Mouse (Mus musculus): Measurements from ENCODE around the gene Upf3b. TPM values are rescaled to one million over a fixed set of nuclear protein-coding genes. Genes with fewer than 3 reads are reported as not detected.

The Upf3b gene
- polyA plus RNA-seq, 1 experiment from 2014 or later, result 9.2 TPM

DNA sequence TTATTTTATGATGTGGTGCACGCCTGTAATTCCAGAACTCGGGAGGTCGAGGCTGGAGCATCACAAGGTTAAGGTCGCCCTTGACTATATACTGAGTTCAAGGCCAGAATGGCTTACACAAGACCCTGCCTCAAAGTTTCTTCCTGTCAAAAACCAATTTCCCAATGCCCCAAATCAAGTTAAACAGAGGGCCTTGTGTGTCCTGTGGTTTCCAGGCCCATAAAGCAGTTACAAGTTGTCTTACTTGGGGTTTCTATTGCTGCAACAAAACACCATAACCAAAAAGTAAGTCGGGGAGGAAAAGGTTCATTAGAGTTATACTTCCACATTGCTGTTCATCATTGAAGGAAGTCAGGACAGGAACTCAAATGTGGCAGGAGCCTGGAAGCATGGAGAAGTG is 41.4 kb downstream of the Upf3b start:
- Histone ChIP-seq H3K27me3 (ENCODE audit: control insufficient read depth, insufficient read depth, low read length) (no peaks in the 10 kb centered on the region), H3K9me3 (ENCODE audit: control insufficient read depth, low read length) (no peaks in the 10 kb centered on the region), H3K4me2 (replicated peaks; ENCODE audit: low read depth) (no peak overlapping the region), H3K9ac (ENCODE audit: low read length) (no peak overlapping the region), H3K4me3 (ENCODE audit: low read depth, low read length) (no peak overlapping the region), H3K4me1 (replicated peaks; ENCODE audit: control insufficient read depth, insufficient read depth) (no peaks in the 10 kb centered on the region), H3K36me3 (ENCODE audit: control insufficient read depth, insufficient read depth, low read length) (no peaks in the 10 kb centered on the region), H3K27ac (replicated peaks) (no peak overlapping the region)
- ATAC-seq (ENCODE audit: low FRiP score, low TSS enrichment) (no peak), DNase-seq (ENCODE audit: low spot score) (no peak)
- 87% methylated on average over 5 of the region's 5 CpGs for WGBS
- TF ChIP-seq EP300 (optimal IDR thresholded peaks at IDR 0.05) (no peak), CTCF (IDR thresholded peaks at IDR 0.05; ENCODE audit: low read depth) (no peak)

GRCm38 (mm10) chrX:37067299-37067698 is 42.8 kb downstream of the Upf3b start:
- Histone ChIP-seq H3K27me3 (ENCODE audit: control insufficient read depth, insufficient read depth, low read length) (no peaks in the 10 kb centered on the region), H3K27ac (replicated peaks) (no peak overlapping the region), H3K9me3 (ENCODE audit: control insufficient read depth, low read length) (no peaks in the 10 kb centered on the region), H3K4me2 (replicated peaks; ENCODE audit: low read depth) (no peak overlapping the region), H3K9ac (ENCODE audit: low read length) (no peak overlapping the region), H3K36me3 (ENCODE audit: control insufficient read depth, insufficient read depth, low read length) (no peaks in the 10 kb centered on the region), H3K4me1 (replicated peaks; ENCODE audit: control insufficient read depth, insufficient read depth) (no peaks in the 10 kb centered on the region), H3K4me3 (ENCODE audit: low read depth, low read length) (no peak overlapping the region)
- no peak for ATAC-seq (ENCODE audit: low FRiP score, low TSS enrichment)
- 82% methylated on average over 3 of the region's 3 CpGs for WGBS
- TF ChIP-seq CTCF (IDR thresholded peaks at IDR 0.05; ENCODE audit: low read depth) (no peak), EP300 (optimal IDR thresholded peaks at IDR 0.05) (no peak)
- DNase-seq (ENCODE audit: low spot score), result no peak

DNA sequence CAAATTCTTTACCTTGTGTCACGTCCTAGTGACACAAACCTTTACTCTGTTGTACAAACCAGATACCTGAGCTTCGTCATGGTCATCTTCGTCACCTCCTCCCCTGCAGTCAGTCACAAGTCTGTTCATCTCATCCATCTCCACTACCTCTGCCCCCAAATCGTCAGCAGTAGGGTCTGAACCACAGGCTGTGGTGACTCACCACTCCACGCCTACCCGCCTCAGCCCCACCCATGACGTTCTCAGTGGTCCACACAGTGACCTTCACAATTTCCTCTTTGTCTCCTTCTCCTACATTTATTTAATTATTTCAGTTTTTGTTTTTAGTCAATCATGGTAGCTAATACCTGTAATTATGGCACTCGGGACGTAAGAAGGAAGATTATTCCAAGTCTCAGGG is 46.2 kb downstream of the Upf3b start:
- H3K27ac ChIP-seq (replicated peaks), result no peak overlapping the region
- no peaks in the 10 kb centered on the region for H3K4me1 ChIP-seq (replicated peaks; ENCODE audit: control insufficient read depth, insufficient read depth)
- no peaks in the 10 kb centered on the region for H3K27me3 ChIP-seq (ENCODE audit: control insufficient read depth, insufficient read depth, low read length)
- no peaks in the 10 kb centered on the region for H3K9me3 ChIP-seq (ENCODE audit: control insufficient read depth, low read length)
- H3K9ac ChIP-seq (ENCODE audit: low read length), result no peak overlapping the region
- H3K36me3 ChIP-seq (ENCODE audit: control insufficient read depth, insufficient read depth, low read length), result no peaks in the 10 kb centered on the region
- ATAC-seq (ENCODE audit: low FRiP score, low TSS enrichment) (no peak), DNase-seq (ENCODE audit: low spot score) (no peak)
- TF ChIP-seq CTCF (IDR thresholded peaks at IDR 0.05; ENCODE audit: low read depth) (no peak), EP300 (optimal IDR thresholded peaks at IDR 0.05) (no peak)
- H3K4me2 ChIP-seq (replicated peaks; ENCODE audit: low read depth), result no peak overlapping the region
- H3K4me3 ChIP-seq (ENCODE audit: low read depth, low read length), result no peak overlapping the region
- WGBS, result 72% methylated on average over 9 of the region's 9 CpGs

DNA sequence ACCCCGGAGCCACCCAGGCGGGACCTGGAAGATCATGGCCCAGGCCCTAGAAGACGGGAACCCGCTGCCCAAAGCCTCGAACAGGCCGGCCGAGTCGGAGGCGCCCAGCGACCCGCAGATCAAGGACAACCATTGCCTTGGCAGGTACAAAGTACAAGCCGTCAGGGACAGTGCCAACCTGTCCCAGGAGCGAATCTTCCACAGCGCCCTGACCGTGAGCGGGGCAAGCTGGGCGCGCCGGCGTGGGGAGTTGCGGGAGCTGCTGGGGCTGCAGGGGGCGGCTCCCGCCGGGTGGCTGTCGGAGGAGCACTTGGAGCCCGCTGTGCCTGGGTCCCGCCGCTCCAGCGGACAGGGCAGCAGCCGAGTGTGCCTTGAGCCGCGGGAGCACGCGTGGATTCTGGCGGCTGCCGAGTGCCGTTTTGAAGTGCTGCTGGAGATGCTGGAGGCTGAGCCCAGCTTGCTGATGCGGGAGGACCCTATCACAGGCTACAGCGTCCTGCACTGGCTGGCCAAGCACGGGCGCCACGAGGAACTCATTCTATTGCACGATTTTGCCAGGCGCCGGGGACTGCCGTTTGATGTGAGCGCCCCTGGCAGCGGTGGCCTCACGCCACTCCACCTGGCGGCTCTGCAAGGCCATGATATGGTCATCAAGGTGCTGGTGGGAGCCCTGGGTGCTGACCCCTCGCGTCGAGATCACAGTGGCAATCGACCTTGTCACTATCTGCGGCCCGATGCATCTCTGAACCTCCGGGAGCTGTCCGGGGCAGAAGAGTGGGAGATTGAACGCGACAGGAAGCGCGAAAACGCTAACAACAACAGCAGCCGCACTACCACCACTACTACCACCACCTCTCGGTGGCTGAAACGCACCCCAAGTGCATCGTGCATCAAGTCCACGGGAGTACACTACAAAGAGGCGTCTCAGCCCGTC is 61.0 kb downstream of the Upf3b start:
- H3K9ac ChIP-seq (ENCODE audit: low read length), result no peak overlapping the region

GRCm38 (mm10) chrX:37048066-37048889 is 61.8 kb downstream of the Upf3b start, which contains the start of gene Sowahd:
Gene Sowahd, plus strand, starts transcription at chrX:37048845.
- Histone ChIP-seq H3K4me2 (replicated peaks; ENCODE audit: low read depth) (peak within 1 kb of the TSS; percentile 59), H3K36me3 (ENCODE audit: control insufficient read depth, insufficient read depth, low read length) (no peaks in the 10 kb centered on the region), H3K9me3 (ENCODE audit: control insufficient read depth, low read length) (no peaks in the 10 kb centered on the region), H3K4me1 (replicated peaks; ENCODE audit: control insufficient read depth, insufficient read depth) (no peaks in the 10 kb centered on the region), H3K9ac (ENCODE audit: low read length) (no peak within 1 kb of the TSS), H3K27ac (replicated peaks) (no peak within 1 kb of the TSS), H3K4me3 (ENCODE audit: low read depth, low read length) (peak within 1 kb of the TSS; percentile 37), H3K27me3 (ENCODE audit: control insufficient read depth, insufficient read depth, low read length) (no peaks in the 10 kb centered on the region)
- WGBS, result 11% methylated on average over 26 of the region's 38 CpGs
- DNase-seq (ENCODE audit: low spot score), result peak; percentile 14
- ATAC-seq (ENCODE audit: low FRiP score, low TSS enrichment), result no peak
- TF ChIP-seq EP300 (optimal IDR thresholded peaks at IDR 0.05), result no peak
- TF ChIP-seq CTCF (IDR thresholded peaks at IDR 0.05; ENCODE audit: low read depth), result no peak

More for the DNA sequence above, 61.0 kb downstream of the Upf3b start:
- H3K4me1 ChIP-seq (replicated peaks; ENCODE audit: control insufficient read depth, insufficient read depth), result no peaks in the 10 kb centered on the region
- H3K36me3 ChIP-seq (ENCODE audit: control insufficient read depth, insufficient read depth, low read length), result no peaks in the 10 kb centered on the region
- no peak overlapping the region for H3K27ac ChIP-seq (replicated peaks)
- H3K9me3 ChIP-seq (ENCODE audit: control insufficient read depth, low read length), result no peaks in the 10 kb centered on the region
- DNase-seq (ENCODE audit: low spot score) (peak; percentile 15), ATAC-seq (ENCODE audit: low FRiP score, low TSS enrichment) (no peak)
- H3K27me3 ChIP-seq (ENCODE audit: control insufficient read depth, insufficient read depth, low read length), result no peaks in the 10 kb centered on the region
- no peak for TF ChIP-seq EP300 (optimal IDR thresholded peaks at IDR 0.05)
- TF ChIP-seq CTCF (IDR thresholded peaks at IDR 0.05; ENCODE audit: low read depth), result no peak
- H3K4me2 ChIP-seq (replicated peaks; ENCODE audit: low read depth), result peak overlapping the region; percentile 59
- H3K4me3 ChIP-seq (ENCODE audit: low read depth, low read length), result peak overlapping the region; percentile 37
- 15% methylated on average over 62 of the region's 70 CpGs for WGBS
